Mouse (Mus musculus): Measurements from ENCODE around the gene Fzd5. TPM values are rescaled to one million over a fixed set of nuclear protein-coding genes. Genes with fewer than 3 reads are reported as not detected.
A peak's percentile ranks its signal among the peaks of the same experiment; 100 is the strongest.

The Fzd5 gene
- 2.1 and 2.3 TPM in 2 replicates for polyA plus RNA-seq (2015; fragmentation: Nextera tagmentation; extraction: Ambion mirVana)

DNA sequence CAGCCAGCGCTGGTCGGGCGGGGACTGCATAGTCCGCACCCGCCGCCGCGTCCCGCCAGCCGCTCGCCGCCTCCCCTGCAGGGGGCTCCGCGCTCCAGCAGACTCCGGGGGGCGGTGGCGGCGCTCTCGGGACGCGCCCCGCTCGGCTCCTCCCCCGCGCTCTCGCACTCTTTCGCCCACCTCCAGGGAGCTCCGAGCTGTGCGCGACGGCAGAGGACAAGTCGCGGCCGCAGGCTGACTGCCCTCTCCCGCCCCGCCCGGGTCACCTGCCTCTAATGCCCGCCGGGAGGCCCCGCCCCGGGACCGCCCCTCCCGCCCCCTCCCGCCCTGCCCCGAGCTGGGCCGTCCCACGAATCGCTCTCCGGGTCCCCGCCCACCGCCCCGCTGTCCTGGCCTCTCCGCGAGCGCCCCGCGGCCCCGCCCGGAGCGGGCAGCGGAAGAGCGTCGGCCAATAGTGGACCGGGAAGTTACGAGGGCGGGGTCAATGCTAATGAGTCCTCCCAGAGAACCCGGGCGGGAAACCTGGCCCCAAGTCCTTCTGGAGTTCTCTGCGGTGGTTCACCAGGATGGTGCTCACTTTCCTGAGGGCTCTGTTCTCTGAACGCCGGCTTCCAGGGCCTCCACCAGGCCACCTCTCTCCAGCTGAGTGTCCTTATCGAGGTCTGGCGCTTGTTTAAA is at the start of gene Fzd5:
Gene Fzd5 (minus strand): TSS at position 250 of the 678 bp plus-strand sequence.
- peak within 1 kb of the TSS; percentile 99 for H3K4me2 ChIP-seq
- peaks cover 19% of the 10 kb centered on the region for H3K27me3 ChIP-seq
- H3K4me3 ChIP-seq (replicated peaks) = peak within 1 kb of the TSS; percentile 85
- H3K9me3 ChIP-seq (replicated peaks) = no peaks in the 10 kb centered on the region
- peaks cover 65% of the 10 kb centered on the region for H3K4me1 ChIP-seq (replicated peaks)
- H3K27ac ChIP-seq (replicated peaks) = peak within 1 kb of the TSS; percentile 89
- WGBS (ENCODE audit: insufficient replicate concordance) = under 1% methylated on average over 72 of the region's 73 CpGs
- peak within 1 kb of the TSS; percentile 82 for H3K9ac ChIP-seq
- ATAC-seq (ENCODE audit: insufficient read depth) = peak; percentile 91
- peaks cover 17% of the 10 kb centered on the region for H3K36me3 ChIP-seq (replicated peaks)

DNA sequence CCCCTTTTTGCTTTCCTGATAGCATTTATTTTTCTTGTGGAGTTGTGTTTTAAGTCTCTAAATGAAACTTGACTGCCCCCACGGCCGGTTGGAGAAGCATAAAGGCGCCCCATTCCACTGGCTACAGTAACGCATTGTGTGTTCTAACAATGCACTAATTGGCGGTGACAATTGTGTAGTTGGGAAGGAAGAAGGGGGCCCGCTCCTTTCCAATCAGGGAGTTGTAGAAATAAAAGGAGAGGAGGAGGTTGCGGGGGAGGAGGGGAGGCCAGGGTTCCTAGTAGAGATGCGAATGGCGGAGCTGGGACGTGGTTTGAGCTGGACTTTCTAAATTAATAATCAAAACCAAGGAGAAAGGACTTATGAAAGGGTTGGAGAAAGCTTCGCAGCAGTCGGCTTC is 42.3 kb upstream of the Fzd5 start:
- Histone ChIP-seq H3K27ac (replicated peaks) (no peak overlapping the region), H3K9me3 (replicated peaks) (no peaks in the 10 kb centered on the region), H3K27me3 (no peaks in the 10 kb centered on the region), H3K36me3 (replicated peaks) (no peaks in the 10 kb centered on the region), H3K4me3 (replicated peaks) (no peak overlapping the region), H3K4me1 (replicated peaks) (no peaks in the 10 kb centered on the region), H3K4me2 (no peak overlapping the region), H3K9ac (no peak overlapping the region)
- ATAC-seq (ENCODE audit: insufficient read depth) = no peak
- 78% methylated on average over 12 of the region's 12 CpGs for WGBS (ENCODE audit: insufficient replicate concordance)

DNA sequence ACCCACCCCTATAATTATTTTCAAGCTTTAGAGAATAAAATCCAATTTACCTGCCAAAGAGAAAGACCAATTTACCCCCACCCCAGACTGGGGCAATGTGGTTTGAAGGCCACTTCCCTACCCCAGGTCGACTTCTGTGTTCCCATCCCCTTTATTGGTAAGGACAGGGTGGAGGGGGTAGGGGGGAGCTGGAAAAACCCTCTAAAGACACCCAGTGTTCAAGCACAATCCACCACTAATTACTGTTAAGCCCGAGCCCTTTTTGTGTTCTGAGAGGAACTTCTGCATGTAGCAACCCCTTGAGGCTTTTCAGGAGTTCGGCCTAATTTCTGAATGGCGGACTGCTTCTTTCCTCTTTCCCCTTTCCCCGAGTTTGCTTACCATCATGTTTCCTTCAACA is 41.9 kb upstream of the Fzd5 start:
- ATAC-seq (ENCODE audit: insufficient read depth) = no peak
- Histone ChIP-seq H3K27ac (replicated peaks) (no peak overlapping the region), H3K4me2 (no peak overlapping the region), H3K9me3 (replicated peaks) (no peaks in the 10 kb centered on the region), H3K4me3 (replicated peaks) (no peak overlapping the region), H3K4me1 (replicated peaks) (no peaks in the 10 kb centered on the region), H3K36me3 (replicated peaks) (no peaks in the 10 kb centered on the region), H3K9ac (no peak overlapping the region), H3K27me3 (no peaks in the 10 kb centered on the region)
- 39% methylated on average over 5 of the region's 5 CpGs for WGBS (ENCODE audit: insufficient replicate concordance)

DNA sequence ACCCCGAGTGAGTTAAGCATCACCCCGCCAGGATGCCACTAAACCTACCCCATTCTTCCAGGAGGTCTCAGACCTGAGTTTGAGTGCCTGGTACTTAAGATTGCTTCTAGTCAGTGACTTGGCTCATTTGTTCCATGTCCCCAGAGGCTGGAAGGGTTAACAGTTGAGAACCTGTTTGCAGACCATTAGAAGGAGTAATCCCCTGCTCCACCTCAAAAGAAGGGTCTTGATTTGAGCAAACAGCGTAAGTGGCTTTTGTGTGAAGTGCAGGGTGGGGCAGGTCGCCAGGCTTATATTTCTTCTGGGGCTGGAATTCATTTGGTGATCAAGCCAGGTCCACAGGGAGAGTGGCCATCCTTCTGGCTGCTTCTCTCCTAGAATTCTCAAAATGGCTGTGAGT is 35.8 kb upstream of the Fzd5 start:
- 66% methylated on average over 4 of the region's 4 CpGs for WGBS (ENCODE audit: insufficient replicate concordance)
- Histone ChIP-seq H3K27me3 (no peaks in the 10 kb centered on the region), H3K4me2 (no peak overlapping the region), H3K4me3 (replicated peaks) (no peak overlapping the region), H3K4me1 (replicated peaks) (no peaks in the 10 kb centered on the region), H3K36me3 (replicated peaks) (no peaks in the 10 kb centered on the region), H3K27ac (replicated peaks) (no peak overlapping the region), H3K9ac (no peak overlapping the region), H3K9me3 (replicated peaks) (no peaks in the 10 kb centered on the region)
- no peak for ATAC-seq (ENCODE audit: insufficient read depth)

DNA sequence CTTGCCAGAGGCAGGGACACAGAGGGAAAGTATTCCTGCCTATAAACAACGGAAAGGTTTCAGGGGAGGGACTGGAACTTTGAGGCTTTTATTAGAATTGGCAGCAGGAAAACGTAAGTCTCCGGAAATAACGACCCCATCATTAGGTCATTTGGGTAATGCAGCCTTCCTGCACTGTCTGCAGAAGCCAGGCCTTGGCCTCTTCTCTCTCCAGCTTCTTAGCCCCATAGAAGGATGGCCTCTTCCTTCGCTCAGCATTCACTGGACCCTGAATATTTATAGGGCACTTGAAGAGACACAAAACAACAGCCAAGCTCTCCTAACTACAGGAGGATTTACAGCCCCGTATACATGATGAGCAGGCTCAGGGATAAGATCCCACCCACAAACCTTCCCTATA is 32.6 kb upstream of the Fzd5 start:
- no peak overlapping the region for H3K27ac ChIP-seq (replicated peaks)
- H3K4me2 ChIP-seq = no peak overlapping the region
- H3K27me3 ChIP-seq = no peaks in the 10 kb centered on the region
- ATAC-seq (ENCODE audit: insufficient read depth) = no peak
- no peaks in the 10 kb centered on the region for H3K9me3 ChIP-seq (replicated peaks)
- 26% methylated on average over 6 of the region's 6 CpGs for WGBS (ENCODE audit: insufficient replicate concordance)
- H3K9ac ChIP-seq = no peak overlapping the region
- no peaks in the 10 kb centered on the region for H3K4me1 ChIP-seq (replicated peaks)
- no peaks in the 10 kb centered on the region for H3K36me3 ChIP-seq (replicated peaks)
- H3K4me3 ChIP-seq (replicated peaks) = no peak overlapping the region

DNA sequence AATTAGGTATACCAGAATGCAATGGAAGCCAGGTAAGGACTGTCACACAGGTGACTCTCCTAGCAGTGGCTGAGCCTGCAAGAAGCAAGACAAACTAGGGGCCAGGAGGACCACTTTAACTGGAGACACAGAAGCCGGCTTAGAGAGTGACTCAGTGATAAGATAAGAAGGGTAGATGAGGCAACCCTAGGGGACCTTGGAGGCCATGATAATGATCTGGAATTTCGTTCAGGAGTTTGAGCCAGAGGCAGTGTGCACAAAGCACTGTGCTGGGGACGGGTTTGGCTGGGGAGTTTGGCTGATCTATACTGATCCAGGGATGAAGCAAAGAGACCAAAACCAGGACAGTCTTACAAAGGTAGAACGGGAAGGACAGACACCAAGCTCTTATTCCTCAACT is 24.1 kb upstream of the Fzd5 start:
- Histone ChIP-seq H3K36me3 (replicated peaks) (no peaks in the 10 kb centered on the region), H3K9me3 (replicated peaks) (no peaks in the 10 kb centered on the region), H3K4me1 (replicated peaks) (peaks cover 3% of the 10 kb centered on the region; the same call in 1 of the 2 replicates), H3K4me3 (replicated peaks) (no peak overlapping the region), H3K27ac (replicated peaks) (no peak overlapping the region), H3K27me3 (no peaks in the 10 kb centered on the region), H3K4me2 (no peak overlapping the region), H3K9ac (no peak overlapping the region)
- WGBS (ENCODE audit: insufficient replicate concordance) = 46% methylated on average over 4 of the region's 4 CpGs
- ATAC-seq (ENCODE audit: insufficient read depth) = no peak

DNA sequence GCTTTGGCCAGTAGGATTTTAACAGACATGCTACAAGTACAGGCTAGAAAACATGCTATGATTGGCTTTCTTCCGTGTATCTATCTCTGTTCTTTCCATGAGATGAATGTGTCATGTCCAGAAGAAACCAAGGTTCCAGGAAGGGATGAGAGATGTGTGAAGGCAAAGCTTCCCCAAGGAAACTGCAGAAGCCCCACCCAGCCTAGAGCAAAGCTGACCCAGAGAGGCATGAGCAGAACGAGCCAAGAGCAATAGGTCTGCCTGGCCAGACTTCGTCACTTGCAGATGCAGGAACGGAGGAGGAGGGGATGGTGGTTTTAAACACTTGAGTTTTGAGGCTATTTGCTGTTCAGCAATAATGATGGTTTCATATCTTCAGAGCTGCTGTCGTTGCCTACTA is 20.2 kb upstream of the Fzd5 start:
- ATAC-seq (ENCODE audit: insufficient read depth) = no peak
- Histone ChIP-seq H3K27me3 (no peaks in the 10 kb centered on the region), H3K36me3 (replicated peaks) (no peaks in the 10 kb centered on the region), H3K27ac (replicated peaks) (no peak overlapping the region), H3K9ac (no peak overlapping the region), H3K4me2 (no peak overlapping the region), H3K4me3 (replicated peaks) (no peak overlapping the region), H3K9me3 (replicated peaks) (no peaks in the 10 kb centered on the region), H3K4me1 (replicated peaks) (peaks cover 22% of the 10 kb centered on the region)
- 64% methylated on average over 5 of the region's 5 CpGs for WGBS (ENCODE audit: insufficient replicate concordance)

DNA sequence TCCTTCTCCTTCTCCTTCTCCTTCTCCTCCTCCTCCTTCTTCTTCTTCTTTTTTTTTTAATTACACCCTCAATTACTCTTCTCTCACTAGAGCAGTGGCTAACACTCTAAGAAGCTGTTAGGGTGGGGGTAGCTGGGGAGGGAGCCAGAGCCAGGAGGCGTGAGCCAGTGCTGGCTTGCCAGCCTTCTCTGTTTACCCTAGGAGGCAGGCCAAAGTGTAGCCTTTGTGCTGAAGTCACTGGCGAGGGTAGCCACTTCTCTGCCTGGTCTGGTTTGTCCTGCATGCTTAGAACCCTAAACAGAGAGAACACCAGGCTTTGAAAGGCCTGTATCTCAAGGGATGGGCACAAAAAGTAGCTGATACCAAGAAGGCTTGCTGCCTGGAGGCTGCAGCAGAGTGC is 19.7 kb upstream of the Fzd5 start:
- Histone ChIP-seq H3K27me3 (no peaks in the 10 kb centered on the region), H3K4me2 (no peak overlapping the region), H3K36me3 (replicated peaks) (no peaks in the 10 kb centered on the region), H3K9me3 (replicated peaks) (no peaks in the 10 kb centered on the region), H3K9ac (no peak overlapping the region), H3K27ac (replicated peaks) (no peak overlapping the region), H3K4me3 (replicated peaks) (no peak overlapping the region), H3K4me1 (replicated peaks) (peaks cover 22% of the 10 kb centered on the region)
- 27% methylated on average over 2 of the region's 2 CpGs for WGBS (ENCODE audit: insufficient replicate concordance)
- peak; percentile 42; the same call in 1 of the 2 replicates for ATAC-seq (ENCODE audit: insufficient read depth)

DNA sequence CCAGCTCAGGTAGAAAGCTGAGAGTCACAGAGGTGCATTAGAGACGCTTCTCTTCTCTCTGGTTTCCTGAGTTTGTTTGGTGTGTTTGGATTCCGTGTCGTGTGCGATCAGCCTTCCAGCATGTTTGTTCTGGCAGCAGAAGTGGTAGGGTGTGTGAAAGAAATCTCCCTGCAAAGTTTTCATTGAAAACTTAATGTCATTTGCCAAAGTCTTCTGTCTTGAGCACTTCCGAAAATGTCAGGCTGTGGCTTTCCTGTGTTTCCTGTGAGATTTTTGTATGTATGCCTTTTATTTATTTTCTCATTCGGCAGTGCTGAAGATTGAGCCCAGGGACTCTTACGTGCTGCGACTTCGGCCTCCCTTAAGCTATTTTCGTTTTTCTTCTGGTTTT is 19.1 kb upstream of the Fzd5 start:
- no peaks in the 10 kb centered on the region for H3K27me3 ChIP-seq
- H3K4me1 ChIP-seq (replicated peaks) = peaks cover 22% of the 10 kb centered on the region
- WGBS (ENCODE audit: insufficient replicate concordance) = 18% methylated on average over 10 of the region's 10 CpGs
- no peak overlapping the region for H3K4me3 ChIP-seq (replicated peaks)
- ATAC-seq (ENCODE audit: insufficient read depth) = no peak
- no peaks in the 10 kb centered on the region for H3K9me3 ChIP-seq (replicated peaks)
- H3K36me3 ChIP-seq (replicated peaks) = no peaks in the 10 kb centered on the region
- H3K27ac ChIP-seq (replicated peaks) = no peak overlapping the region
- no peak overlapping the region for H3K9ac ChIP-seq
- no peak overlapping the region for H3K4me2 ChIP-seq

DNA sequence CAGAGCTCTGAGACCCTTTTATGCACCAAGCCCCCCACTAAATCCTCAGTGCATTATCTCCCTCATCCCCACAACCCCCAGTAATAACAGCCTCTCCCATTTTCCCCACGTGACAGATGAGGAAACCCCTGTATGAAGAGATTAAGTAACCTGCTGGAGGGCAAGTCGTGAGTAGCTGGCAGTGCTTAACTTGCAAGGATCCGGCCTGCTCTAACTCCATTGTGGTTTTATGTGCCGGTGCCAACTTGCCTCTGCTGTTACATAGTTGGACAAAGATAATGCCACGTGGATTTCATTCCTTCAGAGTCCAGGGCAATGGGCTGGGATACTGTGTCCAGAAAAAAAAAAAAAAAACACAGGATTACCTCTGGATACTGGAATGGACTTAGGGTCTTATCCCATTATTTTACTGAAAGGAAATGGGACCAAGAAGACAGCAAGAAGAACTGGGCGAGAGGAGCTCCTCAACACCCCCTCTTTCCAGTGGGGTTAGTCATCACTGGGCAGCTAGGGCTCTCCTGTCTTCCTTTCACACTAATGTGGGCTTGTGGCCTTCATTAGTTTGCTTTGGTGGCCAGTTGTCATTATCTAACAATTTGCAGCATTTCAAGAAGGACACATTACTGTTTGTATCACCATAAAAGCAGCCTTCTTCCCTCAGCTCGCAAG is 18.6 kb upstream of the Fzd5 start:
- no peak for ATAC-seq (ENCODE audit: insufficient read depth)
- 19% methylated on average over 7 of the region's 7 CpGs for WGBS (ENCODE audit: insufficient replicate concordance)
- Histone ChIP-seq H3K4me2 (no peak overlapping the region), H3K27me3 (no peaks in the 10 kb centered on the region), H3K36me3 (replicated peaks) (no peaks in the 10 kb centered on the region), H3K9me3 (replicated peaks) (no peaks in the 10 kb centered on the region), H3K4me1 (replicated peaks) (peaks cover 22% of the 10 kb centered on the region), H3K27ac (replicated peaks) (no peak overlapping the region), H3K9ac (no peak overlapping the region), H3K4me3 (replicated peaks) (no peak overlapping the region)

DNA sequence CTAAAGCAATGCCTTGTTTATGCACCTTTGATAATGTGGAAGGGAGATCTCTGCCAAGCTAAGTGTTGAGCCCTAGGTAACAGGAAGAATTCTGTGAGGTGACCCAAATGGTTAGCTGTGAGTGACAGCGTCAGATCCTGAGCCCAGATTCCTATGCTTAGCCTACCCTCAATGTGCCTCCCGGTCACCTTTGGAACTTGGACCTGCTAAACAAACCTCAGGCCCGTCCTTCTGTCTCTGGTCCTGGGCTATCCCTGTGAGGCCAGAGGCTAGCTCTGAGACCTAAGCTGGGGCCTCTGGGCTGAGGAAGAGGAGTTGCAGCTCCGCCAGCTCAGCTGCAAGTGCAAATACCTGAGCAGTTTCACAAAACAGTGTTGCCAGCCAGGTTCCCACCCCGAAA is 17.1 kb upstream of the Fzd5 start:
- no peaks in the 10 kb centered on the region for H3K27me3 ChIP-seq
- ATAC-seq (ENCODE audit: insufficient read depth) = no peak
- H3K9me3 ChIP-seq (replicated peaks) = no peaks in the 10 kb centered on the region
- WGBS (ENCODE audit: insufficient replicate concordance) = 69% methylated on average over 5 of the region's 5 CpGs
- no peak overlapping the region for H3K4me3 ChIP-seq (replicated peaks)
- peaks cover 22% of the 10 kb centered on the region for H3K4me1 ChIP-seq (replicated peaks)
- H3K9ac ChIP-seq = no peak overlapping the region
- H3K36me3 ChIP-seq (replicated peaks) = no peaks in the 10 kb centered on the region
- no peak overlapping the region for H3K4me2 ChIP-seq
- peak overlapping the region; percentile 41; the same call in 1 of the 2 replicates for H3K27ac ChIP-seq (replicated peaks)
